ENCODE assay signal across 17 mouse cellular contexts in genomic region chr5:44576682-44577349, GRCm38 (mm10).
"Had no signal": no experiment of that assay in that cellular context is flagged by ENCODE, and none has a peak within 500 bp of the region (broad histone marks: within the 10 kb centered on the region; RNA-seq: fewer than 3 reads in every experiment).

No protein-coding gene starts in this region.

- H3K9ac ChIP-seq: liver, embryonic 13.5 days; lung, embryonic 15.5 days; midbrain, embryonic 13.5 days; neural tube, embryonic 13.5 days had no signal

- H3K36me3 ChIP-seq: liver, embryonic 13.5 days; lung, embryonic 15.5 days; midbrain, embryonic 10.5 days; midbrain, embryonic 13.5 days; neural tube, embryonic 13.5 days had no signal

- H3K4me1 ChIP-seq: liver, embryonic 13.5 days; midbrain, embryonic 10.5 days; midbrain, embryonic 13.5 days had no signal

- DNase-seq: kidney, adult 18-20 months; kidney, adult 9 months; kidney, postnatal 25 days; layer of hippocampus, postnatal 36 days; liver, embryonic 13.5 days; lung, postnatal 10 days; lung, postnatal 36 days; thymus, adult 18-20 months; thymus, postnatal 36 days had no signal

- H3K27me3 ChIP-seq: liver, embryonic 13.5 days; lung, embryonic 15.5 days; megakaryocyte, embryonic 14.5 days; midbrain, embryonic 13.5 days; neural tube, embryonic 13.5 days had no signal

- H3K27ac ChIP-seq: left cerebral cortex, adult 2 months; liver, embryonic 13.5 days; lung, embryonic 15.5 days; midbrain, embryonic 10.5 days; midbrain, embryonic 13.5 days; neural tube, embryonic 13.5 days had no signal

- H3K4me3 ChIP-seq: left cerebral cortex, adult 2 months; liver, embryonic 13.5 days; lung, embryonic 15.5 days; megakaryocyte, embryonic 14.5 days; midbrain, embryonic 10.5 days; midbrain, embryonic 13.5 days; myocyte; neural tube, embryonic 13.5 days had no signal

- ATAC-seq: midbrain, embryonic 13.5 days; midbrain, embryonic 16.5 days had no signal

- H3K4me2 ChIP-seq: liver, embryonic 13.5 days; lung, embryonic 15.5 days; midbrain, embryonic 13.5 days; neural tube, embryonic 13.5 days had no signal

- H3K9me3 ChIP-seq: liver, embryonic 13.5 days; lung, embryonic 15.5 days; megakaryocyte, embryonic 14.5 days; midbrain, embryonic 10.5 days; midbrain, embryonic 13.5 days; neural tube, embryonic 13.5 days had no signal
